Mouse (Mus musculus) macrophage (primary cell): ENCODE results near the gene Snx20. TPM values are rescaled to one million over a fixed set of nuclear protein-coding genes. Genes with fewer than 3 reads are reported as not detected.
A peak's percentile ranks its signal among the peaks of the same experiment; 100 is the strongest.
"Not testable (repeated sequence)": the region's sequence is repeated elsewhere in the genome, so short reads cannot be mapped to it uniquely, and the experiment has no call there.

Experiments used
- H3K27ac ChIP-seq: fragments of 350-480 bp; formaldehyde crosslinking; 2 replicates; pipeline ENCODE4 v1.9.0; 2021
- H3K36me3 ChIP-seq: fragments of 350-480 bp; formaldehyde crosslinking; 2 replicates; pipeline ENCODE4 v1.9.0; 2021; ENCODE audit errors: inconsistent target
- H3K4me3 ChIP-seq: fragments of 350-480 bp; formaldehyde crosslinking; 2 replicates; pipeline ENCODE4 v1.9.0; 2021; ENCODE audit errors: inconsistent target
- H3K79me2 ChIP-seq: fragments of 350-480 bp; formaldehyde crosslinking; 2 replicates; pipeline ENCODE4 v1.9.0; 2021; ENCODE audit errors: inconsistent target
- WGBS: methylation state at CpG from one replicate; pipeline ENCODE4 v1.1.7; 2026; ENCODE audit warnings: inconsistent platforms; ENCODE audit not compliant: missing documents; 5-methylcytosine and 5-hydroxymethylcytosine counted together
- polyA plus RNA-seq: library from polyadenylated mRNA; stranded (reverse); fragments of 250-400 nt; gene quantifications from 3 replicates; pipeline ENCODE4 v1.2.4, GENCODE M21; 2018; ENCODE audit warnings: inconsistent platforms

Snx20 gene
- polyA plus RNA-seq, 1 experiment from 2014 or later: 53.5 TPM

DNA sequence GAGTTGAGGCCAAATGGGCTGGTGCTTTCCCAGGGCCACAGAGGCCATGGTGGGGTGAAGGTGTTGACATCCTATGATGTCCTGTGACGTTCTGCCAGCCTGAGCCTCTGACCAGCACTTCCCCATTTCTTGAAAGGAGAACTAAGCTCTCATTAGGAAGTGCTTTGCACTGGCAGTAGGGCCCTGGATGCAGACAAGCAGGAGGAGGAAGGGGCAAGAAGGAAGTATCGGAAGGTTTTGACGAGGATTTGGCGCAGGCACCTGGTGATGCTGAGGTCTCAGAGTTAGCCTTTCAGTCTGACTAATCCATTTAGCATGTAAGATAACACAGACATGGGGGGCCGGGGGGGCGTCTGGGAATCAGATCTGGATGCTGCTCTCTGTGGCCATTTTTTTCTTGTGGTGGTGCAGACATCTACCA is 26.5 kb upstream of the Snx20 start:
- Histone ChIP-seq H3K27ac (peak overlapping the region; percentile 73), H3K36me3 (peaks cover 23% of the 10 kb centered on the region; the same call in 1 of the 2 replicates), H3K4me3 (no peak overlapping the region), H3K79me2 (peaks cover 55% of the 10 kb centered on the region; the same call in 1 of the 2 replicates)
- 3% methylated on average over 6 of the region's 6 CpGs for WGBS

DNA sequence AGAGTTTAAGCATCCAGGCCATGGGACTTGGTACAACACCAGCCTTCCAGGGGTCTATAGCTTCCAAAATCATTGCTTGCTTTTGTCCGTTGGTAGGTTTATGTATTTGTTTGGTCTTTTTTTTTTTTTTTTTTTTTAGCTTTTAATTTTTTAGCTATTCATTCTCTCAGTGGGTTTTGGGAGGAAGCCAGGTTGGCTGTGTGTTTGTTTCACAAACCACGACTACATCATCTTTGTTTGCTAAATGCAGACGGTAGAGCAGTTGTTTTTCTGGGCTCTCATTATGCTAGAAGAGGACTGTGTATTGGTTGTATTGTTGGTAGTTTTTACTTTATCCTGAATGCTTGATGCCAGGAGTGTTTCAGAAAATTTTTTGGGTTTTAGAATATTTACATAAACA is 23.9 kb upstream of the Snx20 start:
- Histone ChIP-seq H3K79me2 (peaks cover 47% of the 10 kb centered on the region; the same call in 1 of the 2 replicates), H3K36me3 (peaks cover 23% of the 10 kb centered on the region; the same call in 1 of the 2 replicates), H3K27ac (no peak overlapping the region), H3K4me3 (no peak overlapping the region)
- 74% methylated on average over 3 of the region's 3 CpGs for WGBS

DNA sequence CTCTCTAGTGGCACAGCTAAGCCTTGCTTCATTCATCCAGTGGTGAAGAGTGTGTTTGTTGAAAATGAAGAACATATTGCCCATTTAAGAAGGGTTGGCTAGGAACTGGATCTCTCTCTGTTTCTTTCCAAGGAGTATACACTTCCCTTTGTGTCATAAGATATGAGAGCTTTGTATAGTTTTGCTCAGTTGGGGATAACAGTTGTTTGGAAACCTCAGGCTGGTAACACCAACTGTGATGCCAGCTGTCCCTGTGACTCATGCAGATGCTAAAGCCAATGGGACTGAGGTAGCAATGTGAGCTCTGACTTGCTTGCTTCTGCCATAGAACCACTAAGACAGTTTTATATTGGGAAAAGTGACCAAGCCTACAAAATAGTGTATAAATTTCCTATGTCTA is 19.4 kb upstream of the Snx20 start:
- Histone ChIP-seq H3K27ac (peak overlapping the region; percentile 33; the same call in 1 of the 2 replicates), H3K36me3 (peaks cover 8% of the 10 kb centered on the region; the same call in 1 of the 2 replicates)

DNA sequence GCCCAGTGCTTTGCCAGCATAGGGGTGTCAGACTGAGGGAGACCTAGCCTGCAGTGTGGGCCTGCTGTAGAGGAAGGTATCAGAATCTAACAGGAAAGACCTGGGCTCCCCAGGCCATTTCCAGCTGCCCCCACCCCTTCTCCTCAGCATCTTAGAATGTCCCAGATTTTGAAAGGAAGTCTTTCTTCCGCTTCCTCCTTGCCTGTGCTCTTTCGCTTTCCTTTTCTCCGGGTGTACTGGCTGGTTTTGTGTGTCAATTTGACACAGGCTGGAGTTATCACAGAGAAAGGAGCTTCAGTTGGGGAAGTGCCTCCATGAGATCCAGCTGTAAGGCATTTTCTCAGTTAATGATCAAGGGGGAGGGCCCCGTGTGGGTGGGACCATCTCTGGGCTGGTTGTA is 15.2 kb upstream of the Snx20 start:
- H3K4me3 ChIP-seq: peak overlapping the region; percentile 5; the same call in 1 of the 2 replicates
- not testable (repeated sequence) for H3K36me3 ChIP-seq
- 7% methylated on average over 4 of the region's 4 CpGs for WGBS
- H3K27ac ChIP-seq: peak overlapping the region; percentile 58
- H3K79me2 ChIP-seq: peaks cover 49% of the 10 kb centered on the region

More for the DNA sequence above, 19.4 kb upstream of the Snx20 start:
- H3K4me3 ChIP-seq: no peak overlapping the region
- H3K79me2 ChIP-seq: peaks cover 54% of the 10 kb centered on the region

DNA sequence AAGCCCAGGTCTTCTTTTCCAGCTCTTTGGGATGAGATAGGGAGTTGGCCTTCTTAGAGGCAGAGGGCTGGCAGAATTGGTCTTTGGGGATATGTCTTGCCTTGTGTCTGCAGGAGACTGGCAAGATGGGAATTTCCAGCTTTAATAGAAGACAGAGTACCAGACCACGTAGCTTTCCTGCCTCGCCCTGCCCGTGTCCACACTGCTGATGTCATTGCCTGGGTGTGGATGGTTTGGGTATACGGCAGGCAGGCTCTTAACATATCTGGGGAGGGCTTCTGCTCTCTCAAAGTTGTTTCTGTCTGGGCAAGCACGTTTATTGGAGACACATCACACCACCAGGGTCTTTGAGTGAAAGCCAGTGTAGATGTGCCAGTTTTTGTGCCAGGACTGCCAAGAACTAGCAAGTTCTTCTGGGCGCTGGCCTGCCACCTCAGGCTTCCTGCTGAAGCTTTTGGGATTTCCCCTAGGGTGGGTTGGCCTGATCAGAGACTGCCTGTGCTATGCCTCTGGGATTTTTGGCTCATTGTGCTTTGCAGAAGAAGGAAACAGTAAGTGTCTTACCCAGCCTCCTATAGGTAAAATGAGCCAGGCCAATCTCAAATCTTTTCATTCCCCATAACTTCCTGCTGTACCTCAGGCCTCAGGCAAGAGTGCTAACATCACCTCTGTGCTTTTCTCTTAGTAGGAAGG is 14.2 kb upstream of the Snx20 start:
- peaks cover 49% of the 10 kb centered on the region for H3K79me2 ChIP-seq
- H3K27ac ChIP-seq: peak overlapping the region; percentile 58
- H3K36me3 ChIP-seq: 0 out of 2 replicates have a peak, but pooled peaks cover 5% of the 10 kb centered on the region
- no peak overlapping the region for H3K4me3 ChIP-seq
- 71% methylated on average over 6 of the region's 6 CpGs for WGBS

DNA sequence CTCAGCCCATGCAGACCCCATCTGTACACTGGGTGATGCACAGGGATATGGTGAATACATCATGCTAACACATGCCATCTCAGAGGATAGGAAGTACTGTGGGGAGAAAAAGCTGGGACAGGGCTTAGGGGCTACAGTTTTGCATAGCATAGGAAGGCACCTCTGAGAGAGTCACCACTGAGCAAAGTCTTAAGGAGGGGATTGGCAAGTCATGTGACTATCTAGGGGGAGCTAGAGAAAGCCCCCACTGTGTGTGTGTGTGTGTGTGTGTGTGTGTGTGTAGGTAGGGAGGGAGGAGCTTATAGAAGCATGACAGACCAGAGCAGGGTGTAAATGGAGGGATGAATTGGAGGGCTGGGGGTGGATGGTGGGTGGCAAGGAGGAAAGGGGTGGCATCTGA is 12.4 kb upstream of the Snx20 start:
- peaks cover 49% of the 10 kb centered on the region for H3K79me2 ChIP-seq
- 0 out of 2 replicates have a peak, but pooled peaks cover 5% of the 10 kb centered on the region for H3K36me3 ChIP-seq
- H3K27ac ChIP-seq: peak overlapping the region; percentile 65; the same call in 1 of the 2 replicates
- H3K4me3 ChIP-seq: peak overlapping the region; percentile 72; the same call in 1 of the 2 replicates

DNA sequence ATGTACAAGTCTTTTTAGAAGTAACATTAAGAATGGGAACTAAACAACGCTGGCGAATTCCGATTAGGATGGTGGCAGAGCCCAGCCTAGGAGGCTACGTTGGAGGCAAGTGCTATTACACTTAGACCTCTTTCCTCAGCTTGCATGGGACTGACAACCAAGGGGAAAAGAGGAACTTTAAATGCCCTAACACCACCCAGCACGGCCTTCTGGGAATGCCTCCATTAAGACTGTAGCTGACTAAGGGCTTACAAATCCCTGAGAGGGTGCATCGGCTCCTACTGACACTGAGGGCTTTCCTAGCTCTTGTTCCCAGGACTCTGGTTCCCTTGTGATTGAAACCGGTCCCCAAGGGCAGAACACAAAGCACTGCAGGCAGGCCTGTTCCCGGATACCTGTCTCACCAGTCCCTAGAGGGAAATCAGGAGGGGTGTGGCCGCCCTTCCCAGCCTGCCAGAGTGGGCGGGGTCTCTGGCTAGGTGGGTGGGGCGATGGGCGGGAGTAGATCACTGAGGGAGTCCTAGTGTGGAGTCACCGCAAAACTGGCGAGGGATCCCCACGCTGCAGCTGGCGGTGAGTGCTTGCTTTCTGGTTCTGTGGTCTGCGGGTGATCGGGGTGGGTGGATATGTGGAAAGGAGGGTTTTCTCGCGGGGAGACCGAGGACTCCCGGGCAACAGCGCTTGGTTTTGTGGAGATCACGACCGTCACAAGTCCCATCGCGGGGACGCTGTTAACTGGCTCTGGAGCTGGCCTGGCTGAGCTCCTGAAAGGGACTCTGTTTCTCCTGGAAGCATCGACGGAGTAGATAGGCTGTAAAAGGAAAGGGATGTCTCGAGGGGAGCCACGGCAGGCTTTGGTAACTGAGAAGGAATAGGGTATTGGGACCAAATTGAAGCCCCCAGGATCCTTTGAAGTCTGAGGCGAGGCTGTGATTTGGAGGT is 11.2 kb upstream of the Snx20 start, which contains the start of gene Nod2:
Nod2 (plus strand) TSS at position 479 of the 942 bp plus-strand sequence.
- Histone ChIP-seq H3K36me3 (no peaks in the 10 kb centered on the region), H3K79me2 (peaks cover 40% of the 10 kb centered on the region), H3K4me3 (peak within 1 kb of the TSS; percentile 72), H3K27ac (peak within 1 kb of the TSS; percentile 65)
- WGBS: 13% methylated on average over 33 of the region's 33 CpGs

DNA sequence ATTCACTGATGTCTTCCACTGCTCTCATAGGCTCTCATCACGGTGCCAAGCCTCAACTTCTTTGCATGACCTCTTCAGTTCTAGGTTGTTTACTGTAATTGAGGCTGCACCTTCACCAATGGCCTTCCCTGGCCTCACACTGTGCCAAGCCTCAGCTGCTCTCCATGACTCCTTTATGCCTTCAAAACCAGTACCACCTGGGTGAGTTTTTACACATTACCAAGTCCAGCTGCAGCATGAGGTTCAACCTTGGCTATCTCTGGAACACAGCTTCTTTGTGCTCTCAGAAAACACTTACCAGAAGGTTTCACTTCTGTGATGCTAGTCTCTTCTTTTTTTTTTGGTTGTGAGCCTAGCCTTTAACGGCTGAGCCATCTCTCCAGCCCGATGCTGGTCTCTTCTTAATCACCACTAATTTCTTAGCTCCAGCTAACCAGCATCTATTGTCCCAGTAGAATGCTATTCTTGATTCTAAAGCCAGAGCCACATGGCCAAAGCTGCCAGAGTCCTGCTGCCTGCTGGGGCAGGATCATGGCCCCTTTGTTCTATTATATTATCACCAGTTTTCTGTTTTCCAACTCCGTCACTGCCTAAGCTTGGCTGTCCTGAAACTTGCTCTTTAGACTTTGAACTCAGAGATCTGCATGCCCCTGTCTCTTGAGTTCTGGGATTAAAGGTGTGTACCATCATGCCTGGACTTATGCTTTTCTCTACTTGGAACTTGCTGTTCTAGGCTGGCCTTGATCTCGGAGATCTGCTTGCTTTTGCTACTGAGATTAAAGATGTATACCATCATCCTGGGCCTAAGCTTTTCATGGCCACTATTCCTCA is 7.0 kb upstream of the Snx20 start:
- Histone ChIP-seq H3K36me3 (no peaks in the 10 kb centered on the region), H3K4me3 (no peak overlapping the region), H3K79me2 (peaks cover 5% of the 10 kb centered on the region; the same call in 1 of the 2 replicates), H3K27ac (no peak overlapping the region)
- 87% methylated on average over 5 of the region's 5 CpGs for WGBS

DNA sequence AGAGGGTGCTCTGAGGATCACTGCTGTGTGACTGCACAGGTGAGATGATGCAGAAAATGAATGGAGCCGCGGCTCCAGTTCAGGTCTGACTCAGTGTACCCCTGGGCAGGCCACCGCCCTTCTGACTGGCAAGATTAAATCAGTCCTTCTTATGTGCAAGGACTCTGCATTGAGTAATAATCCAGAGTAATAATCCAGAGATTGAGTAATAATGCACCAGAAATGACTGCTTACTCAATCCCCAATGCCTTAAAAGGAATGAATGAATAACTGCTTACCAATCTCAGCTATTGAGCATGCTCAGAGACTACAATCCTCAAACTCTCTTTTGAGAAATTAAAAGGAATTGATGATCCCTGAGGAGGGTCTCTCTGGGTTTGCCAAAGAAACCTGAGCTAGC is 3.0 kb upstream of the Snx20 start:
- Histone ChIP-seq H3K27ac (no peak overlapping the region), H3K4me3 (no peak overlapping the region), H3K79me2 (peaks cover 20% of the 10 kb centered on the region), H3K36me3 (no peaks in the 10 kb centered on the region)
- WGBS: 51% methylated on average over 3 of the region's 3 CpGs

DNA sequence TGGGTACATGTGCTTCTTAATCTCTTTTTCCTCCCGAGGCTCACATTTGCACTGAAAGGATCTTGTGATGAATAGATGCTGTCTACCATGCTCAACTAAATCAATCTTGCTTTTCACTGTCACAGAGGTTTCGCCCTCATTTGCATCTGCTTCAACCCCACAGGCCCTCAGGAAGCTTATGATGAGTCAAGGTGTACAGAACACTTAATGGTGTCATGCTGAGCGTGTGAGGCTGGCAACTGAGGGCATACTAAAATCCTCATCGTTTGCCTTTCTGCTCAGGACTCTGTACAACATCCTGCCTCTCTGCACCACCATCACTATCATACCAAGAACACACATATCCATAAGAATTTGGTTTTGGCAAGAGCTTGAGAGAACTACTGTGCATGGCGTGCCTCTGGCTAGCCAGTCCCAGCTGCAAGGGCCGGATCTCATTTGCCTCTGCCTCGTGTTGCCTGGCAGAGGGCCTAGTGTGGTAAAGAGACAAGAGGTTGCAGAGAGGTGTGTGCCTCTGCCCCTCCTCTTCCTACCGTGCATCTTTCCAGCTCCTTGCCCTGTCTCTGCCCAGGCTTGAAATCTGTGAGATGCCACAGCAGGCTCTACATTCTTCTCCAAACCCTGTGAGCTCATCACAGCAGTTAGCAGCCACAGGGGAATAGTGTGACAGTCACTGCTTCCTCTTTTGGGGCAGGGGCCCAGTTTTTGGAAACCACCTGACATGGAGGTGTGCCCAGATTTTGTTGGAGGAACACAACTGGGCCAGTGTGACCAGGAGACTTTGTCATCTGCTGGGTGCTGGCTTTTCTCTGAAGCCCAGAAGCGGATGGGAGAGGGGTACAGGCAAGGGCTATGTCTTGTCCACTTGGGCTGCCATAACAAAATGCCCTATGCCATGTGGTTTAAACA is 1.4 kb upstream of the Snx20 start:
- Histone ChIP-seq H3K27ac (peak overlapping the region; percentile 48), H3K4me3 (no peak overlapping the region), H3K36me3 (peaks cover 4% of the 10 kb centered on the region; the same call in 1 of the 2 replicates), H3K79me2 (peaks cover 35% of the 10 kb centered on the region)
- WGBS: 57% methylated on average over 9 of the region's 9 CpGs

DNA sequence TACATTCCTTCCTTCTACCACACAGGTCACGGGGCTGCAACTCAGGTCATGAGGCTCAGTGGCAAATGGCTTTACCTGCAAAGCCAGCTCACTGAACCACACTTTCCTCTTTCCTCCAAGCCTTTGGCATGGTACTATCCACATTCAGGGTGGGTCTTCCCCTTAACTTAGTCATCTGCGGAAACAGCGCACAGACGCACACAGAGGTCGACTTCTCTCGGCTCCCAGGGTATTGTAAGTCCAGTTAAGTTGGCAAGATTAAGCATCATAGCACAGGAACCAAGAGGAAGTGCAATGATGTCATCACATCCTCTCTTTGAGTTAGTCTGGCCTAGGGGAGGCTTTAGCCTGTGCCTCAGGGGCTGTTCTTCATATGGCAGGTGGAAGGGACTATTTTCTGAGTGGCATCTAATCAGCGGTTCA is 2.6 kb downstream of the Snx20 start:
- H3K79me2 ChIP-seq: peaks cover 75% of the 10 kb centered on the region
- peaks cover 38% of the 10 kb centered on the region for H3K36me3 ChIP-seq
- no peak overlapping the region for H3K4me3 ChIP-seq
- WGBS: 34% methylated on average over 6 of the region's 7 CpGs
- H3K27ac ChIP-seq: peak overlapping the region; percentile 98

DNA sequence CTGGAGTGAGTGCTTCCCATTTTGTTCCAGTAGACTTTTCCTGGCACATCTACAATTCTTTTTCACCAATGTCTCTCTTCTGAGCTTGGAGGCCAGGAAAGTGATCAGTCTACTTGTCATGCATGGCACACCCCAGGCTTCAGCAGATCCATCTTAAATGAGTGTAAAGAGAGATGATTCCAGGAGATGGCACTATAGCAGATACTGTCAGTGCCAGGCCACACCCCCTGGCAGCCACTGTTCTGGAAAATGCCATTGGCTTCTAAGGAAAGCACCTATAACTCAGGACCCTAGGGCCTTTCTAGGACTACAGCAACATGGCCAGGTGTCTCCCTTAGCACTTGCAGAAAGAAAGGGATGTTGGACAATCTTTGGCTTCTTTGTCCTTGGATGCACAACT is 4.8 kb downstream of the Snx20 start:
- peaks cover 48% of the 10 kb centered on the region for H3K36me3 ChIP-seq
- H3K4me3 ChIP-seq: no peak overlapping the region
- H3K79me2 ChIP-seq: peaks cover 83% of the 10 kb centered on the region
- no peak overlapping the region for H3K27ac ChIP-seq

DNA sequence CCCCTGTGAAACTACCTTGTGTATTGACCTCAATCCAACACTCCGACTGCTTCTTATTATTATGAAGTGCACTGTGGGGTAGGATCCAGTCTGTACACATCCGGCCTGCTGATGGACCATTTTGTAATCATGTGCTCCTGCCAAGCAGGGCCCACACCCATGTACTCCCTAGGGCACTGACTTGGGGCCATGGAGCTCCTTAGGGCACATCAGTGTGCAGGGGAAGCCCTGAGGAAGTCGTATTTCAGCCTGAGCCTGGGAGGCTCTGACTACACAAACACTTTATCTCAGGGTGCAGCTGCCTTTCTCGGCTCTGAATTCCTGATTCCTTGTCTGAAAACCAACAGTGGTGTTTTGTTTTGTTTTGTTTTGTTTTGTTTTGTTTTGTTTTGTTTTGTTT is 5.7 kb downstream of the Snx20 start:
- no peak overlapping the region for H3K4me3 ChIP-seq
- WGBS: 84% methylated on average over 4 of the region's 4 CpGs
- H3K27ac ChIP-seq: no peak overlapping the region
- peaks cover 76% of the 10 kb centered on the region for H3K79me2 ChIP-seq
- H3K36me3 ChIP-seq: peaks cover 57% of the 10 kb centered on the region
